Mouse (Mus musculus): ENCODE measurements around the gene Tbx2. TPM values are rescaled to one million over a fixed set of nuclear protein-coding genes. Genes with fewer than 3 reads are reported as not detected.

The Tbx2 gene
- polyA plus RNA-seq, 1 experiment, result 19.7 TPM

DNA sequence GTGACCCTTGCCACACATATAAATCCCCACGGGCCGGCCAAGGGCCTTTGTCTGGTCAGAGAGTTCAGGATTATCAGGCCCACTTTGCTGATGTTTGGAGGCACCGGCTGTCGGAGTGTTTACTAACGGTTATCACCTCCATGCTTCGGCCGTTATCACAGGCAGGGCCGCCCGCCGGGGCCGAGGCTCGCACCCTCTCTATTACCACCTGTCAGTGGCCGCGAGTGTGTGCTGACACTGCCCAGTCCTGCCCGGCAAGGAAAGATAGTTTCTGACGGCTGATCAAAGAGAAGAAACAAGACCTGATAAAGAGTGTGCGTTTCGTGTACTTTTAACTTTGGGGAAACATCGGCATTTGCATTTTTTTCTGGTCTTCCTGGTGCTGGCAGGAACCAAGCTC is 32.5 kb upstream of the Tbx2 start:
- 16% methylated on average over 19 of the region's 19 CpGs for WGBS
- TF ChIP-seq POLR2A (IDR thresholded peaks at IDR 0.05; ENCODE audit: low read depth, low read length) (no peak), CTCF (IDR thresholded peaks at IDR 0.05; ENCODE audit: extremely low read depth, insufficient read length, insufficient replicate concordance, low read depth, low read length) (no peak)
- Histone ChIP-seq H3K4me3 (ENCODE audit: low read depth, low read length) (no peak overlapping the region), H3K27me3 (ENCODE audit: control insufficient read depth, insufficient read depth, low read length) (no peaks in the 10 kb centered on the region), H3K4me1 (ENCODE audit: control insufficient read depth, insufficient read depth, insufficient read length, low read length) (no peaks in the 10 kb centered on the region), H3K36me3 (ENCODE audit: control insufficient read depth, insufficient read depth, low read length) (no peaks in the 10 kb centered on the region), H3K27ac (ENCODE audit: insufficient read depth, low read depth, low read length) (no peak overlapping the region)

DNA sequence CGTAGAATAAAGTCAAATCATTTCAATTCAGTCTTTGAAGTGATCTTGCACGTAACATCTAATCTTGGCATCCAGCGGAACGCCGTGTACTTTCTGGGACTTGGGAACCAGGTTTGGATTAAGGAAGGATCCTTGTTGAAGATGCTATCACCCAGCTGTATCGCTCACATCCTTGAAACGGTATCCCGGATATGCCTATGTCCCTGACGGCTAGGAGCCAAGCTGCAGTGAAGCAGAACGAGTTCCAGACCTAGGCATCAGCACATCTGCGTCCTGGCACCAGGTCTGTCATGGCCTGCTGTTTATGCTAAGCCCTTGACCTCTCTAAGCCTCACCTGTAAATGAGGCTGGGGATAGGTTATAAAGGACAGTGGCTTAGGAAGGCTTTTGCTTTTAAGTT is 32.0 kb upstream of the Tbx2 start:
- TF ChIP-seq CTCF (IDR thresholded peaks at IDR 0.05; ENCODE audit: extremely low read depth, insufficient read length, insufficient replicate concordance, low read depth, low read length) (no peak), POLR2A (IDR thresholded peaks at IDR 0.05; ENCODE audit: low read depth, low read length) (no peak)
- Histone ChIP-seq H3K27ac (ENCODE audit: insufficient read depth, low read depth, low read length) (no peak overlapping the region), H3K27me3 (ENCODE audit: control insufficient read depth, insufficient read depth, low read length) (no peaks in the 10 kb centered on the region), H3K36me3 (ENCODE audit: control insufficient read depth, insufficient read depth, low read length) (no peaks in the 10 kb centered on the region), H3K4me3 (ENCODE audit: low read depth, low read length) (no peak overlapping the region), H3K4me1 (ENCODE audit: control insufficient read depth, insufficient read depth, insufficient read length, low read length) (no peaks in the 10 kb centered on the region)
- 52% methylated on average over 11 of the region's 11 CpGs for WGBS

DNA sequence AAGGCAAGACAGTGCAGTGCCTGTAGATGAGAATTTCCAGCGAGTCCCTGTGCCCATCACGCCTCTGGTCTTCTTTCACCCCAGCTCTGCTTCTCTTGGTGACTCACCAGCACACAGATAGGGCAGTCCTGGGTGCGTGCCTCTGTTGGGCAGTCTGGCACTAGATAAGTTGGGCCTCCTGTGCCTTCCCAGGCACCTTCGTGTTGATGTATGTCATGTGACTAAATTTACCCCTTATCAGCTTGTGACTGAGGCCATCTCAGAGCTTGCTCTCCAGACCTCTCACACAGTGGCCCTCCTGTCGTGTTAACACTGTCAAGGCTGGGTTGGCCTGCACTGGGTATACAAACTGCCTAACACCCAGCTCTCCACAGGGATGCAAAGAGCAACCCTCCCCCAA is 28.3 kb upstream of the Tbx2 start:
- whole genome bisulfite sequencing, result 75% methylated on average over 5 of the region's 5 CpGs
- Histone ChIP-seq H3K27ac (ENCODE audit: insufficient read depth, low read depth, low read length) (no peak overlapping the region), H3K4me1 (ENCODE audit: control insufficient read depth, insufficient read depth, insufficient read length, low read length) (no peaks in the 10 kb centered on the region), H3K4me3 (ENCODE audit: low read depth, low read length) (no peak overlapping the region), H3K36me3 (ENCODE audit: control insufficient read depth, insufficient read depth, low read length) (no peaks in the 10 kb centered on the region), H3K27me3 (ENCODE audit: control insufficient read depth, insufficient read depth, low read length) (no peaks in the 10 kb centered on the region)
- no peak for TF ChIP-seq POLR2A (IDR thresholded peaks at IDR 0.05; ENCODE audit: low read depth, low read length)
- TF ChIP-seq CTCF (IDR thresholded peaks at IDR 0.05; ENCODE audit: extremely low read depth, insufficient read length, insufficient replicate concordance, low read depth, low read length), result no peak

DNA sequence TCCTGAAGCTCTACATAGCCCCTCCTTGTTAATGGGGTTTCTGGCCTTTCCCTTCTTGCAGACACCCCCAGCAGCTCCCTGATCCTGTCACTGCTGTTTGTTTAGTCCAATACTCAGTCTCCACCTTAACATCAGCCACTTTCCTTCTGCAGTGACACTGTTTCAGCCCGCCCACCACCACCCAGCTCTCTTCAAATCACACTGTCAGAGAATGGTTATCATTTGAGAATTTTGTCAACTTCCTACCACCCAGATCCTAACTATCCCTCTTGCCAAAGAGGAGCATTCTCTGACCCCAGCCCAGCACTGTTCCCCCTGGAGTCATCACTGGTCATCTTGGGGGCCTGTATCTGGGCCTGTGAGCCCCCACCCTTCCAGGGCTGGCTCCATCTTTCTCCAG is 26.6 kb upstream of the Tbx2 start:
- no peaks in the 10 kb centered on the region for H3K27me3 ChIP-seq (ENCODE audit: control insufficient read depth, insufficient read depth, low read length)
- no peak overlapping the region for H3K27ac ChIP-seq (ENCODE audit: insufficient read depth, low read depth, low read length)
- TF ChIP-seq POLR2A (IDR thresholded peaks at IDR 0.05; ENCODE audit: low read depth, low read length) (no peak), CTCF (IDR thresholded peaks at IDR 0.05; ENCODE audit: extremely low read depth, insufficient read length, insufficient replicate concordance, low read depth, low read length) (no peak)
- H3K4me1 ChIP-seq (ENCODE audit: control insufficient read depth, insufficient read depth, insufficient read length, low read length), result no peaks in the 10 kb centered on the region
- no peak overlapping the region for H3K4me3 ChIP-seq (ENCODE audit: low read depth, low read length)
- WGBS, result 95% methylated on average over 1 of the region's 1 CpGs
- H3K36me3 ChIP-seq (ENCODE audit: control insufficient read depth, insufficient read depth, low read length), result no peaks in the 10 kb centered on the region

DNA sequence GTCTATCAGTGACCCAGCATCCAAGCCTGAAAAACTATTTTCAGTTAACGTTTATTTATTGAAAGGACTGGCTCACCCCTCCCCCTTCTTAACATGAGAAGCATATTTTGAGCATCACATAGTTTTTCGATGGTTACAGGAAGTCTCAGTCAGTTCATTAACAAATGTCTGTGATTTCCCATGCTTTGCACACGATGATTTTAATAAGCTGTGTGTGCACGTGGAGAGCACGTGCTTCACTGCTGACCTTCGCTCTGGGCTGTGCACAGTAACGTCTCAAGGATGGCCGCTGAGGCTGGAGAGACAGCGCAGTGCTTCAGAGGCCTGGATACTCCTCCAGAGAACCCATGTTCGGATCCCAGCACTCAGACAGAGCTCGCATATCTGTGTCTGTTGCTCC is 25.0 kb upstream of the Tbx2 start:
- H3K27me3 ChIP-seq (ENCODE audit: control insufficient read depth, insufficient read depth, low read length), result no peaks in the 10 kb centered on the region
- H3K36me3 ChIP-seq (ENCODE audit: control insufficient read depth, insufficient read depth, low read length), result no peaks in the 10 kb centered on the region
- no peaks in the 10 kb centered on the region for H3K4me1 ChIP-seq (ENCODE audit: control insufficient read depth, insufficient read depth, insufficient read length, low read length)
- no peak for TF ChIP-seq CTCF (IDR thresholded peaks at IDR 0.05; ENCODE audit: extremely low read depth, insufficient read length, insufficient replicate concordance, low read depth, low read length)
- no peak for TF ChIP-seq POLR2A (IDR thresholded peaks at IDR 0.05; ENCODE audit: low read depth, low read length)
- WGBS, result 68% methylated on average over 11 of the region's 11 CpGs
- no peak overlapping the region for H3K4me3 ChIP-seq (ENCODE audit: low read depth, low read length)
- no peak overlapping the region for H3K27ac ChIP-seq (ENCODE audit: insufficient read depth, low read depth, low read length)

DNA sequence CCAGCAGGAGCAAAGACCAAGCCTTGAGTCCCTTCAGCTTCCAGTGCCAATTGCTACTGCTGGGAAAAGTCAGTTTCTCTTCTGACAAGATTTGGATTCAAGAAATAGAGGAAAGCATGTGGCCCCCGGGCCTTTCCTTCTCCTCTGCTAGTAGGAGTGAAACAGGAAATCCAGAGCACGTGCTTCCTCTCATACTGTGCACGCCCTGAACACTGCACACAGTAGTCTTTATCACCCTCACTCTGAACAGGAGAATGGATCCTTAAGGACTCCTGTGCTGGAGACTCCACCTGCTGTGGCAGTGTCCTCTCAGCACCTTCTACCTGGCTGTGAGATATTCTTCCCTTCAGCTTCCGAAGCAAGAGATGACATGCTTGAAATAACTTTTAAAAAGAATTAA is 21.1 kb upstream of the Tbx2 start:
- TF ChIP-seq POLR2A (IDR thresholded peaks at IDR 0.05; ENCODE audit: low read depth, low read length) (no peak), CTCF (IDR thresholded peaks at IDR 0.05; ENCODE audit: extremely low read depth, insufficient read length, insufficient replicate concordance, low read depth, low read length) (no peak)
- no peak overlapping the region for H3K27ac ChIP-seq (ENCODE audit: insufficient read depth, low read depth, low read length)
- WGBS, result 58% methylated on average over 4 of the region's 4 CpGs

DNA sequence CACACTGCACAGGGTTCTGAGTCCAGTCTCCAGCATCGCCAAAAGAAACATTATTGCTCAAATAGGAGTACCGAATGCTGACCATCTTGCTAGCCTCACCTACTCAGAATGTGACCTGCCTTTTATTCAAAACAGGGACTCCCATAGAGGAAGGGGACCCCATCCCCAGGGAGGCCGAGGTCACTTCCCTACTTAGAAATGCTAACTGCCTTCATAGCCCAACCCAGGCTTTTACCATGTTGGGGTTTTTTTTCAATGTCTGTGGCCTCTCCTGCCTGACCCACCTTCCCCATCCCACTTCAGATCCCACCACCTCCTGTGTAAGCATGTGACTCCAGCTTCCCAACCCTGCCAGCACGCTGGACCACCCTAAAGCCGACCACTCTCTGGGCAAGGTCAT is 20.7 kb upstream of the Tbx2 start:
- Histone ChIP-seq H3K4me3 (ENCODE audit: low read depth, low read length) (no peak overlapping the region), H3K4me1 (ENCODE audit: control insufficient read depth, insufficient read depth, insufficient read length, low read length) (peaks cover 4% of the 10 kb centered on the region), H3K27ac (ENCODE audit: insufficient read depth, low read depth, low read length) (no peak overlapping the region), H3K36me3 (ENCODE audit: control insufficient read depth, insufficient read depth, low read length) (no peaks in the 10 kb centered on the region), H3K27me3 (ENCODE audit: control insufficient read depth, insufficient read depth, low read length) (no peaks in the 10 kb centered on the region)
- TF ChIP-seq POLR2A (IDR thresholded peaks at IDR 0.05; ENCODE audit: low read depth, low read length) (no peak), CTCF (IDR thresholded peaks at IDR 0.05; ENCODE audit: extremely low read depth, insufficient read length, insufficient replicate concordance, low read depth, low read length) (no peak)
- 91% methylated on average over 5 of the region's 5 CpGs for WGBS

More for the DNA sequence above, 21.1 kb upstream of the Tbx2 start:
- H3K4me1 ChIP-seq (ENCODE audit: control insufficient read depth, insufficient read depth, insufficient read length, low read length), result peaks cover 4% of the 10 kb centered on the region
- H3K36me3 ChIP-seq (ENCODE audit: control insufficient read depth, insufficient read depth, low read length), result no peaks in the 10 kb centered on the region
- H3K27me3 ChIP-seq (ENCODE audit: control insufficient read depth, insufficient read depth, low read length), result no peaks in the 10 kb centered on the region
- H3K4me3 ChIP-seq (ENCODE audit: low read depth, low read length), result no peak overlapping the region

Measured in small intestine, adult 2 months (tissue).